Mouse (Mus musculus) lung, adult 10 weeks (tissue): ENCODE data around the gene A930004D18Rik. TPM values are rescaled to one million over a fixed set of nuclear protein-coding genes. Genes with fewer than 3 reads are reported as not detected.

Experiments
- polyA plus RNA-seq: library from polyadenylated mRNA; stranded (reverse); fragments of 350-450 nt; fragmentation: Illumina TruSeq; extraction: RNeasy Lipid Tissue Mini Kit (QIAGEN cat#74804); gene quantifications from one replicate; pipeline ENCODE4 v1.2.3, GENCODE M21; 2014; ENCODE audit warnings: low read depth, low replicate concordance; ENCODE audit not compliant: insufficient read depth

A930004D18Rik gene
- 2.4 TPM for polyA plus RNA-seq

GRCm38 (mm10) chr2:18037491-18037890 is at the start of gene A930004D18Rik:
A930004D18Rik (minus strand) TSS chr2:18037737.

DNA sequence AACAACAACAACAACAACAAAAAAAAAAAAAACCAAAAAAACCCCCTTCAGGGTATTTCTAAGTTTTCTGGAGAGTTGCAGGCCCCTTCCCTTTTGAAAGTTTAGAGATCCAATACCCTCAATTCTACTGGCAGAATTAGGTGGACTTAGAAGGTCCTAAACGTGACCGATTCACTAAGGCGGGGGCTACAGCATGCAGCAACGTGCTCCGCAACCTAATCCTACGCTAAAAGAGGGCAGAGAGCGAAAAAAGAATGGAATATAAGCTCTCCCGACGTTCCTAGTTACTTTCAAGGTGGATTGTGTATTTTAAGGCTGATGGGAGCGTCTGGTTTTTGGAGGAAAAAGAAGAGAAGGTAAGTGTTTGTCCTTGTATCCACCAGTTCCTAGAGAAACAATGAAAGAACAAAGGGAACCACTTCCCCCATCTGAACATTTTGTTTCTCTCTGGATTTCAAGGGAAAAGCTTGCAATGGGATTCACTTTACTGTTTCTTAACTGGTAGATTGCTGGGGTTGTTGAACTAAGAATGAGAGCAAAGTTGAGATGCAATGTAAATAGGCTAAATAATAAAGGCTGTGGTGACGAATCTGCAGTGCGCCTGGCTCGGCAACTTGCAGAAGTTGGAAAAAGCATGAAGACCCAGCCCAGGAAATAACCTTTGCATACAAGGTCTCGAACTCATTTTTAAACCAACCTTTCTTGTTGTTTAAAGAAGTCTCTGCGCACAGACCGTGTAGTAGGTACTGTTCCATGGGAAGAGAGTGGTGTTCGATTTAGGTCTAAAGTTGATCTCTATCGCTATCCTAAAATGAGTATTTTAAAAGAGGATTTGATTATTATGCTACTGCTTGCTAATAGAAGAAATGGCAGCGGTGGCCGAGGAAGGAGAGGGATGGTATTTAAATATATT is 17.7 kb upstream of the A930004D18Rik start, which contains the start of gene Mllt10:
Gene Mllt10, plus strand, starts transcription at position 222 of the 913 bp plus-strand sequence.

GRCm38 (mm10) chr2:18048453-18049075 is 11.0 kb upstream of the A930004D18Rik start, which contains the start of gene Skida1:
Skida1 (minus strand) TSS chr2:18049051.

DNA sequence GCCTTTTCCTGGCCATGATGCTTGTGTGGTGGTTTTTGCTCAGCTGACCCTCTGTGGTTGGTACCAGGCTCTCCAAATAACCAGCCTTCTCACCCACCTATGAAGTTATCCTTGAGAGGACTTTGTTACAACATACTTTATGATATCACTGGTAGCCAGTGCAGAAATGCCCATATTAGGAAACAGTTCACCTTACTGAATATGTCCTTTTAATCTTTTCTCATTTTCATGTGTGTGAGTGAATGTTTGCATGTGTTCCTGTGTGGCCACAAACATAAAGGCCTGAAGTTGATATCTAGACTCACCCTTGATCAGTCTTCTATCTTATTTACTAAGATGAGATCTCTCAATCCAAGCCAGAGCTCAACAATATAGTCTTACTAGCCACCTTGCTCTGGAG is 40.7 kb downstream of the A930004D18Rik start, which contains the start of gene H2al2a:
Gene H2al2a, minus strand, starts transcription at position 101 of the 400 bp plus-strand sequence.

Other genes with a start within 250 kb of the A930004D18Rik start
- gene H2al2a, start 40.8 kb downstream of the A930004D18Rik start, polyA plus RNA-seq, result not detected
- gene Skida1, start 11.3 kb upstream of the A930004D18Rik start, polyA plus RNA-seq, result 0.84 TPM
- gene Mllt10, start 17.5 kb upstream of the A930004D18Rik start, polyA plus RNA-seq, result 11.9 TPM